Mouse (Mus musculus): Measurements from ENCODE around the gene P2rx5.

The P2rx5 gene

GRCm38 (mm10) chr11:73159957-73160810 lies at the start of gene P2rx5:
Gene P2rx5, plus strand, starts transcription at chr11:73160421.
- peak; percentile 41 for DNase-seq (ENCODE audit: low spot score)

DNA sequence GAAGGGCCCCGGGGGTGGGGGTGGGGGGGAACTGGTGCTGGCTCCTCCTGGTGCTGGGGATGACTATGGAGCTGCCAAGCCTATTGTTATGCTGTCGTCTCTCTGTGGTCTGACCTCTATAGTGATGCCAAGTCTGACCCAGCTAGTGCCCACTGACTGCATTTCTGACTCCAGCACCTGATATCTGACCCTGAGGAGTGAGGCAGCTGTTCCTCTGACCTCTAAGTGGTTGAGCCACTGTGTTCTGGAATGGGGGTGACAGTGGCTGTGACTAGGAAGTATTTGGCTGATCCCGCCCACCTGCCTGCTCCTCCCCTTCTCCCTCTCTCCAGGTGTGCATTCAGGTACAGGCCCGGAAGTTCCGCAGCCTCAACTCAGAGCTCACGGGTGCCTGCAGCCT lies 48.8 kb upstream of the P2rx5 start:
- DNase-seq (ENCODE audit: low spot score): no peak

DNA sequence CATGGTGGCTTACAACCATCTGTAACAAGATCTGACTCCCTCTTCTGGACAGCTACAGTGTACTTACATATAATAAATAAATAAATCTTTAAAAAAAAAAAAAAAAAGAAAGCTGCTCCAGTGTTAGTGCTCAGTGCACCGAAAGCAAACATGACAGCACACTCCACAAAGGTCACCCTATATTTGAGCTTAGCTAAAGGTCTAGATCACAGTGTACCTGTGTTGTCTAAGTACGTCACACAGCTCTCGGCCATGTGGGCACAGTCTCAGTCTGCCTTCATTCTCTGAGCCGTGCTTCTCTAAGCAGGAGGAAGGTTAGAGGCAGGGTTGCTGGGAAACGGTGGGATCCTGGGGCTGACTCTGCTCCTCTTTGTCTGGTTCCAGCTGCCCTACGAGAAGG lies 33.7 kb upstream of the P2rx5 start:
- no peak for DNase-seq (ENCODE audit: low spot score)

DNA sequence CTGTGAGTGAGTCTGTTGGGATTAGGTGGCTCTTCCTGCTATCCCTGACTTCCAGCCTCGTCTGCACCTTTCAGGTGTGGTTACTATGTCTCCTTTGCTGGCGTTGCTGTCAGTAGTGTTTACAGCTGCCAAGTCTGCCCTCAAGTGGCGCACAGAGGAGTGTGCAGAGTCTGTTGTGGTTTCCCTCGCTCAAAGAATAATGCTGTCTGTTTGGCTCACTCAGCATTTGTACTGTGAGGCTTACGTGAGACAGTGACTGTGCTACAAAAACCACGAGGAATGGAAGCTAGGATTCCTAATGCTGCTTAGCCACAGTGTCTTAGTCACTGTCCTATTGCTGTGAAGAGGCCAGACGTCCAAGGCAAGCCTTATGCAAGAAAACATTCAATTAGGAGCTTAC lies 29.2 kb upstream of the P2rx5 start:
- DNase-seq (ENCODE audit: low spot score): no peak

GRCm38 (mm10) chr11:73132999-73133398 lies 27.2 kb upstream of the P2rx5 start:
- DNase-seq (ENCODE audit: low spot score): no peak

DNA sequence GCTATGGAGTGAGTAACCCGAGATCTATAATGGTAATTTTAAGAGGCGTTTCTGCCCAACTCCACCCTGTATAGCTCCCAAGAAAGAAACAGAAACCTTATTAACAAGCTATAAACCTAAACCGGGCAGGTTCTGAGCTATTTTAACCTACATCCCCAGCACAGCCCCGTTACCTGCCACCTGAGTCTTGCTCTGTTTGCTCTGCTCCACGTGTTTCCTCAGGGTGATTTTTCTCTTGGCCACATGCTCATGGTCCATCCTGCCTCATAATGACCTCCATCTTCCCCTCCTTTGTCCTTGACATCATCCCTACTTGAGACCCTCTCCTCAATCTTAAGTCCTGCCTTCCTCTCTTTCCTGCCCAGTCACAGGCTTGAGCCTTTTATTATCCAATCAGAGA lies 26.0 kb upstream of the P2rx5 start:
- DNase-seq (ENCODE audit: low spot score): no peak

GRCm38 (mm10) chr11:73136587-73136986 lies 23.6 kb upstream of the P2rx5 start:
- no peak for DNase-seq (ENCODE audit: low spot score)

DNA sequence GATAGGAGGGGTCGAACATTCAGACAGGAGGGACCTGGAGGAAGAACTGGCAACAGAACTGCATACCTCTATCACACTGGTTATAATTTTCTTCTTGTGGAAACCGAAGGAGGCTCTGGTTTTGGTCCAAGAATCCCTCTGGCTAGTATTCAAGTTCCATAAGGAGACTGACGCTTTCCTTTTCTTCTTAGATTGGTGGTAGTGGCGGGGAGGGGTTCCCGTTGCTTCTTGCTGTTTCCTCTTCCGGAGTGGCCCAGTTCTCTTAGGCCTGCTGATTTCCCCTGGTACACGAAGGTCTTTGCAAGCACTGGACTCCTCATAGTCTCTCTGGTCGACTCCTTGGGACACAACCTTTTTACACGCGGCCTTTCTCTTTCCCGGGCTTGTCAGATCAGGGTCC lies 23.1 kb upstream of the P2rx5 start:
- DNase-seq (ENCODE audit: low spot score): no peak

- DNase-seq (ENCODE audit: low spot score): peak; percentile 90
Measured at GRCm38 (mm10) chr11:73137591-73138501, 22.4 kb upstream of the P2rx5 start, which contains the start of gene Haspin. Gene Haspin, minus strand, starts transcription at chr11:73138294.

- DNase-seq (ENCODE audit: low spot score): no peak
Measured at GRCm38 (mm10) chr11:73144261-73144681, 15.9 kb upstream of the P2rx5 start.

DNA sequence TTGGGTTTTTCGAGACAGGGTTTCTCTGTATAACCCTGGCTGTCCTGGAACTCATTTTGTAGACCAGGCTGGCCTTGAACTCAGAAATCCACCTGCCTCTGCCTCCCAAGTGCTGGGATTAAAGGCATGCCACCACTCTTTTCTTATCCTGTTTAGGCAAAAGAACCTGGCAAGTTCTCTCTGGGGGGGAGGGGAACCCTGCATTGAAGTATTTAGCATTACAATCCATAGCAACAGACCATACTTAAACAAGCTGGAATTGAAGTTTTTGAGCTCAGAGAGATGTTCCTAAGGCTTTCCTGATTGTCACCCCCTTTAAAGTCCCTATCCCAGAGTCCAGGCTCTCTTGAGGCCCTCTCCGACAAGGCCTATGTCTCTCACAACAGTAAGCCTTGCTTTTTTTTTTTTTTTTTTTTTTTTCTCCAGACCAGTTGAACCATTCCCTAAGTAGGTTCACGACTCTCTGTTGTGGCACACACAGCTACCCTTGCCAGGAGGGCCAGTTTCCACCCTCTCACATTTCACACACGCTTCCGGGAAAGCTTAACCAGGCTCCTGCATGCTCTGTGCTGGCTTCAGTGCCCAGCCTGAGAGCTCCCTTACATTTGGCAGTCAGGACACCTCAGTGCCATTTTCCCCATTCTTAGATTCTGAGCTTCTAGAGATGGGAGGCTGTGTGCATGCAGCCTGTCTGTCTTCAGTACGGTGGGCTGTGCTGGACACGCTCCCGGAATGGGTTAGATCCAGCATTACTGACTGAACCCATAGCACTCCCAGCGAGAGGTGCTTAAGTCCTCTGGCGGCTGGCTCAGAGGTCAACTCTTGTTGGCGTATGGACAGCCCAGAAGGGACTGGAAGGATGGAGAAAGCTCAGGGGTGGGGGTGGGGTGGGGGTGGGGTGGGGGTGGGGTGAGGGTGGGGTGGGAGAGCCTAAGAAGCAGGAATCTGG lies 13.9 kb upstream of the P2rx5 start:
- DNase-seq (ENCODE audit: low spot score): no peak

GRCm38 (mm10) chr11:73146975-73147365 lies 13.3 kb upstream of the P2rx5 start:
- DNase-seq (ENCODE audit: low spot score): no peak

GRCm38 (mm10) chr11:73148209-73148608 lies 12.0 kb upstream of the P2rx5 start:
- no peak for DNase-seq (ENCODE audit: low spot score)

DNA sequence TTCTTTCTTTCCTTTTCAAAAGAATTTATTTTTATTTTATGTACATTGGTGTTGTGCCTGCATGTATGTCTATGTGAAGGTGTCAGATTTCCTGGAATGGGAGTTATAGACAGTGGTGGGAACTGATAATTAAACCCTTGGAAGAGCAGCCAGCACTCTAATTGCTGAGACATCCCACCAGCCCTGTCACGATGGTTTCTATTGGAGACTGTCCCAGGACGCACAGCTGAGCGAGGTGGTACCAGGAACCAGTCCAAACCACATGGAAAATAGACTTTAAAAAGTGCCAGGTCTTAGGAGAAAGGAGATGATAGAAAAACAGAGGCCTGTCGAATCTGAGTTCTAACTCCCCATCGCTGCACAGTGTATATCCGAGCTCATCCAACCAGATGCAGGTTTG lies 5.2 kb upstream of the P2rx5 start:
- DNase-seq (ENCODE audit: low spot score): no peak

DNA sequence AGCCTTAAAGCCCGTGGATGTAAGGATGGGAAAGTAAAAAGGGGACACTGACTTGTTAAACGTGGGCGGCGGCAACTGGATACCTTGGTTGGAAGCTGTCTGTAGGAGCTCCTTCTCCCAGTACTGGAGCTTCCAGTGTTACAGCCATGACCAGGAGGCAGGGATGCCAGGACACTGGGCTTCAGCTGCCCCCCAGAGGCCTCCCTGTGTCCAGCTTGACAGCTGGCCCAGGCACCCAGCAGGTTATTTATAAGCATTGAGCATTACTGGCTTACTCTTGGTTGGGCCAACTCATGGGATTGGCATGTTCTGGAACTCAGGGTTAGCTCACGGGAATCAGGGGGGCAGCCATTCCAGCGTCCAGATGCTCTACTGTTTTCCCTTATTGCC lies 585 bp downstream of the P2rx5 start:
- DNase-seq (ENCODE audit: low spot score): no peak

- no peak for DNase-seq (ENCODE audit: low spot score)
Measured at GRCm38 (mm10) chr11:73161616-73162015, 1.4 kb downstream of the P2rx5 start.

DNA sequence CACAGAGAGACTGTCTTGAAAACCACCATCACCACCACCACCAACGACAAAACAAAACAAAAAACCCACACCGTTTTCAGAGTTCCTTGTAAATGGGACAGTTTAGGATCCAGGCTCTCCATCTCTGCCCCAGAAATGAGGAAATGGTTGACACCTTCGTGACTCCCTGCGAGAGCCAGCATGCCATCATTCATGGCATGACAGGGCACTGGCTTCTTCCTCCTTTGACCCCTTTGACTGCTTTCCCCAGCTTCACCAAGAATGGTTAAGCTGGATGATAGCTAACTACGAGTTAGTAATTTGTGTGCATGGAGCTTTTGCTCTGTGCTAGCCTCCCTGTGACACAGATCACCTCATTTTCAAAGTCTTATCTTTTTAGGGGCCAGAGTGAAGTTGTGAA lies 2.1 kb downstream of the P2rx5 start:
- no peak for DNase-seq (ENCODE audit: low spot score)

DNA sequence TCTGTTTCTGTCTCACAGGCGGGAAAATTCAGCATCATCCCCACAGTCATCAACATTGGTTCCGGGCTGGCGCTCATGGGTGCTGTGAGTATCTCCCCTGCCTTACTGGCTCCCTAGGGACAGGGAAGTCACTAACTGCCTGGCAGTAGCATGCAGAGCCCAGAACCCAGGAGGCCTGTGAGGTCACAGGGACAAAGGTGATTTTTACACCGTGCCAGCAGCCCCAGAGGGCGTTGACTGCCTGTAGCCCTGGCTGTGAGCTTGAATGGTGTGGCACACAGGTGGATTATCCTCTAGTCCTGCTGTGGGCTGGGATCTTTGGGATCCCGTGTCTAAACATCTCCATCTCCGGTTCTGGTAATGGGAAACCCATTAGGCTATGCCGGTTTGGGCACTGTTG lies 7.8 kb downstream of the P2rx5 start:
- DNase-seq (ENCODE audit: low spot score): no peak

DNA sequence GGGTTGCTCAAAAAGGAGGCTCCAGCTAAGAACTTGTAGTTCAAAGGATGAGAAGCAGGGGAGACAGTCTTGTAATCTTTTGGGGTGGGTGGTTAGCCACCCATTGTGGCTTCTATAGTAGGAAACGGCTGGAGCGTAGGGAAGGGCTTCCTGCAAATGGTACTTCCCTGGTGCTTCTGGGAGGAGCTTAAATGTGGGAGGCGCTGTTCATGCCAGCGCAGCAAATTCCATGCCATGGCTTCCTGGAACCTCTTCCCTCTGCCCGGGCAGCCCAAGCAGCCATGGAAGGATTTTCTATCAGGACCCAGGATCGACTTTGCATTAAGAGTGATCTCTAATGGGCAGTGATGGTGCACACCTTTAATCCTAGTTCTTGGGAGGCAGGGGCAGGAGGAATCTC lies 8.4 kb downstream of the P2rx5 start:
- DNase-seq (ENCODE audit: low spot score): no peak

DNA sequence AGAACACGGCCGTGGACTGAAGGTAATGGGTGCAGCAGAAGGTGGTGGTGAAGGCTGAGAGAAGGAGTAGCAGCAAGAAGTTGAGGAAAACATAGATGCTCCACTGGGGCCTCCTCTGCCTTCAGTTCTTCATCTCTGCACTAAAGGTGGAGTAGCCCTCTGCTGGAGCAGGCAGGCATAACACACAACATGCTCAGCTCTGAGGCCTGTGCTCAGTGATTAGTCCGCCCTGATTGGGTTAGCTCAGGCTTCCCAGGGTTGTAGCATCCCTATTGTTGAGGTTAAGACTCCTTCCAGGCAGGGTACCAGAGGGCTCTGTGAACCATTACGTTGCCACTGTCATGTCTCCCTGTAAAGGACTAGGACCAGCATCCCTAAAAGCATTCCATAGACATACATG lies 9.0 kb downstream of the P2rx5 start:
- peak; percentile 29 for DNase-seq (ENCODE audit: low spot score)

- no peak for DNase-seq (ENCODE audit: low spot score)
Measured at GRCm38 (mm10) chr11:73172186-73172585, 12.0 kb downstream of the P2rx5 start.

DNA sequence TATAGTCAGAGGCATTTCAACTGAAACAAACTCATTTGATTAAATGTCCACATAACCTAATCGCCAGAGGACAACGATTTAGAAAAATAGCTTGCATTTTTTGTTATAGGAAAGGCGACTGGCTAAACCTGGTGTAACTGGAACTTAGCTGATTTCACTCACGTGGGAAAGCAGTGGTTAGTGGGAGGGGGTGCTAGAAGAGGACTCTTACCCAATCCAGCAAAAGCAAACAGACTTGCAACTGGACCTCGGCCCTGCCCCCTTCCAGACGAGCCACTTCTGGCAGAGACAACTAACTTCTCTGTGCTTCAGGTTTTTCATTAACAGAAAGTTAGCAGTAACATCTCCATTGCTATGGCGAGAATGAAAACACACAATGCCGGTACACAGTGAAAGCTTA lies 15.4 kb downstream of the P2rx5 start:
- DNase-seq (ENCODE audit: low spot score): no peak

All from ovary, postnatal 36 days (tissue).